Mouse (Mus musculus) lung, postnatal 25 days (tissue): ENCODE results near the gene Slc4a7.

Source experiments
- DNase-seq: peaks from one replicate; pipeline ENCODE4 v3.0.0; 2022; ENCODE audit warnings: low spot score

Slc4a7 gene

DNA sequence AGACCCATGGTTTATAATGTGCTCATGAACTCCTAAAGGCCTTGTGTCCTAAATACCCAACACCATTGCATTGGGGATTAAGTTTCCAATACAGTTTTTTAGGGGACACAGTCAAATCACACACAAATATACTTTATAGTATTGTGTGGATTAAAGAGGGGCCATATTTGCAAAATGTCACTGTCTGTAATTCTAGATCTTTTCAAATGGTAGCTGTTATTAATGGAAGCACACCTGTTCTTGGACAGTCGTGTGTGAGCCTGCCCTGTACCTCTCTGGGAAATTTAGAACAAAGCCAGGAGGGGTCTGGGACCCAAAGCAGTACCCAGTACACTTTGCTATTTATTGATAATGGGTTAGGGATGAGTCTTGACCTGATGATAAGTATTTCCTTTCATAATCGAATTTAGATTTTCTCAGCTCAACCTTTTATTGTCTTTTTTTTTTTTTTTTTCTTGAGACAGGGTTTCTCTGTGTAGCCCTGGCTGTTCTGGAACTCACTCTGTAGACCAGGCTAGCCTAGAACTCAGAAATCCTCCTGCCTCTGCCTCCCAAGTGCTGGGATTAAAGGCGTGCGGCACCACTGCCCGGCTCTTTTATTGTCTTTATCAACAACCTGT is at the start of gene Slc4a7:
TSS of gene Slc4a7 (plus strand) at position 570 of the 620 bp plus-strand sequence.
- no peak for DNase-seq

DNA sequence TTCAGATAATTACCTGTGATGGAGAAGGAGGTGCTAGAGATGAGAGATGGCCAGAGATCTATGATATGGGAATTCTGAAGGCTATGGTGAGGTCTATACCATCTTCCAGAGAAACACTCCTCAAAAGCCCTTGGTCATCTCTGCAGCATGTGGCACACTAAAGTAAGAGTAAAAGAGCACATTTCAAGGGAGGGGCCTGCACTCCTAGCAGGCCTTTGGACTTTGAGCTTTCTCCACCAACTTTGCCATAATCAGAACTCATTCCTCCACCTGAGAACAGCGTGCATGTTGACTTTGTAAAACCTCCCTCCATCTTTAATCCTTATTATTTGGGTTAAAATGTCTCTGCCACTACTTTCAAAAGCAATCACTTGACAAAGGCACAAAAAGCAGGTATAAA is 31.5 kb upstream of the Slc4a7 start:
- no peak for DNase-seq

DNA sequence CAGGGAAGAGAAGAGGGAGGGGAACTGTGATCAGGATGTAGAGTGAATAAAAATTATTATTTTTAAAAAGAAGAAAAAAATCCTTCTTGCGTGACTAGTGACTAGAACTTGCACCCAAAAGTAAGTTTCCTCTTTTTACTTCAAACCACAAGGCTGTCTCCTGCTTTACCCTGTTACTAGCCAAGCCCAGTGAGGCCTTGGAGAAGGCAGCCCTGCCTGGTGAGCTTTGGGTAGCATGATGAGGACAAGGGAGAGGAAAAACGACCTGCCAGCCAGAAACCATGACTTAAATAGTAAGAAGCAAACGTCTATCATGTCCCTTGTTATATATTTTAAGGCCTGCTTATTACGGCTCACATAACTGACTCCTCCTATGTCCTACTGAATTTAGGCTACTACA is 20.5 kb upstream of the Slc4a7 start:
- no peak for DNase-seq

DNA sequence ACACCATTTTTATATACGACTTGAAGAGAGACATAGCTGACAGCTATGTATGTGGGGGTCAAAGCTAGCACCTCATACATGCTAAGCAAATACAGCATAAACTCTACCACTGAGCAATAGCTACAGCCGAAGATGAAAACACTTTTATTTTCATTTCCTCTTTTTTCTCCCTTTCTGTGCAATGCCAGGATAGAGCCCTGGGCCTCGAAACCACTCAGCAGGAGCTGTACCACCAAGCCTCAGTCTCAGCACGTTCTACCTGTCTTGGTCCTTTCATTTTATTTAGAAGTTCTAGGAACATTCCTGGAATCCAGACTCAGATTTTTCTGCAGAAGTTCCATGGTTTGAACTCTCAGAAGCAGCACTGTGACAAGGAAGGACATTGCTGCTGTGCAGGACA is 17.3 kb upstream of the Slc4a7 start:
- DNase-seq = peak; percentile 10

DNA sequence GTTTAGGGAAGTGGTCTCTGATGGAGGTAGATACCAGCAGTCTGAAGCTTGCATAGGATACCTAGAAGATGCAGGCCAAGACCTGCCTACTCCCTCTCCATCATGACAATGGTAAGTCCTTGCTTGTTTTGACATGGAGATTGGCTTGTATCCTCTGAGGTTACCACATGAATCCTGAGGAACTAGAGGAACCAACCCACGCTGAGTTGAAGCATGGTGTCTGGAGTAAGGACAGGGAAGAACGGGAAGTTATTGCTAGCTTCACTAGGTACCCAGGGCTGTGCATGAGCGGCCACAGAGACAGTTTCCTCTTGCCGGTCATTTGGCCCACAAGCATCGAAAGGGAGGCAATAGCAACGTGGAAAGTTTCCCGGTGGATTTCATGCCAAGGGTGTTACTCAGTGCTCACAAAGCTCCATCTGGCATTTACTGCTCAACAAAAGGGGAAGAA is 16.0 kb upstream of the Slc4a7 start:
- DNase-seq = peak; percentile 7

DNA sequence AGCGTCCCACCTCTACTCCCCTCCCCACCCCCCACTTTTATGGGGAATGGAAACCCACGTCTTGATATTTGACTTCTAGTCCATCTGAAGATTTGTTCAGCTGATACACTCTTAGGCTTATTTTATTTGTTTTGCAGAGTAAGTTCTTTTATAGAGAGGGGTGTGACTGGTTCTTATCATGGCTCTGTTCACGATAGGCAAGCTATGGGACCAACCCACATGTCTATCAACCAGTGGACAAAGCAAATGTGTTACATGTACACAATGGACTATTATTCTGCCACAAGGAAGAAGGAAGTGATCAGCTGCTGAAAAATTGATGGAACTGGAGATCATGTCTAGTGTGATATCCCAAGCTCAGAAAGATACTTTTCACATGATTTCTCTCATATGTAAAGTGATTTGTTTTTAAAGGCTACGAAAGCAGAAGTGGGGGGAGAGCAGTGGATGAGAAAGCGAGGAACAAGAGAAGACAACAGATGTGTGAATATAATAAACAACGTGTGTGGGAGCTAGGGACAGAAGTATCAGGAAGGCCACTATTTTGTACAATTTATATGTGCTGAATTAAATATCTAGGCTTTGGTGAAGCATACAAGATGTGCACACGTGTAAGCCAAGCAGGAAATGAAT is 14.7 kb upstream of the Slc4a7 start:
- DNase-seq = no peak

DNA sequence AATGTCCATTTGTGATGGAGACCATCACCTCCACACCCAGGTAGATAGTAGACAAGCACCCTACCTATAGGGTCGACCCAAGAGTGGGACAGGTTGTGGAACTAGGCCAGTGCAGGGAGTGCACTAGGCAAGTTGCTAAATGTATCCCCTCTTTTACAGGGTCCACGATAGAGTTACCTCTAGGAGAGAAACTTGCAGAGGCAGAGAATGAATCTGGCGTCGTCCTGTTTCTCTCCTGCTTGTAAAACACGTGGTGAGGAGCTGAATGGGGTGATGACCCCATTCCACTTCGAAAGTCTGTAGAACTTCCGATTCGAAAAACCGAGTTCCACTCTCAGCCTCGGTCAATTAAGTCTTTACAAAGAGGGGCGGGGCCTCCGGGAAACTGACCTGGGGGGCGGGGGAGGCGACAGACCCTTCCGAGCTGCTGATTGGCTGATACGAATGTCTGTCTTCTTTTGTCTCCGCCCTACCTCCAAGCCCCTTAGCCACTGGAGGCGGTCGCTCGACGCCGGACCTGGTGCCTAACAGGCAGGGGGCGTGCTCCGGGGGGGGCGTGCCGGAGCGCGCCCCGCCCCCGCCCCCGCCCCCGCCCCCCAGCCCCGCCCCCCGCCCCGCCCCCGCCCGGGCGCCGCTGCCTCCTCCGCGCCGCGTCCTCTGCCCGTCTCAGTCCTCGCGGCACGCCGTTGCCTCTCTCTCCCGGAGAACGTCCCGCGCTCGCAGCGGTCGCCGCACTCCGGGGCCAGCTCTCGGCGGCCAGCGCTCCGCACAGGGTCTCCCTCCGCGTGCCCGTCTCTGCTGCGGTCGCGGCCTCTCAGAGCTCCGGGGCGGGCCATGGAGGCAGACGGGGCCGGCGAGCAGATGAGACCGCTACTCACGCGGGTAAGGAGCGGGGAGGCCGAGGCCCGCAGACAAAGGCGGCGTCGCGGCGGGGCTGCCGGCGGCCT is 593 bp downstream of the Slc4a7 start:
- peak; percentile 93 for DNase-seq

DNA sequence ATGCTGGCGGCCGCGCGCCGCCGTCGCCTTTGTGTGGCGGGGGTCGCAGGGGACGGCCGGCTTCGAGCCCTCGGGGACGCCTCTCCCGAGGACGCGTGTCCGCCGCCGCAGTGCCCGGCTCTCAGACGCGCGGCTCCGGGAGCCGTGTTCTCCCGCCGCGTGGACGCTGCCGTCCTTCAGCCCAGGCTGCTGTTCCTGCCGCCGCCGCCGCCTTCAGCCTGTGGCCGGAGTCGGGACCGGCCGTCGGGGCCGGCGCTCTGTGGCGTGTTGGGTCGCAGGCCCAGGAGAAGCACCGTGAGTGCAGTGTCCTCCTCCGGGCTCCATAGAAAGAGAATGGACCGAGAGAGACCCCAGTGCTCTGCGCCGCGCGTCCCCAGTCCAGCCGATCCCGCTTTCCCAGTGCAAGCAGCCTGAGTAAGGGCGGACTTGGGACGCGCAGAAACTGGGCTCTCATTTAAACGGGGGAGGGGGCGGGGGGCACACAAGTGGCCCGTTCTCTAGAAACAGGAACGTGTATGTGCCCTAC is 1.3 kb downstream of the Slc4a7 start:
- DNase-seq = peak; percentile 29

DNA sequence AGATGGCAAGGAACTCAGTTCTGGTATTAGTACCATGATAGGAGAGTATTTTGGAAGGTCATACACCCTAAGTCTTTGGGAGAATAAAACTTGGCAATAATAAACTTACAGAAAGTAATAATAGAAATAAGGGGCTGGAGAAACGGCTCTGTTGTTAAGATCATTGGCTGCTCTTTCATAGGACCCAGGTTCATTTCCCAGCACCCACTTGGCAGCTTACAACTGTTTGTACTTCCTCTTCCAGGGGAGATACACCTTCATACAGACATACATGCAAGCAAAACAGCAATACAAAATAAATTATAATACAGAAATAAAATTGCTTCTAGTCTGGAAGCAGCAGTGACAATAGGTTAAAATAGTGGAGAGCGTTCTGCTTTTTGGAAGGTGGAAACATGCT is 2.6 kb downstream of the Slc4a7 start:
- DNase-seq = no peak

DNA sequence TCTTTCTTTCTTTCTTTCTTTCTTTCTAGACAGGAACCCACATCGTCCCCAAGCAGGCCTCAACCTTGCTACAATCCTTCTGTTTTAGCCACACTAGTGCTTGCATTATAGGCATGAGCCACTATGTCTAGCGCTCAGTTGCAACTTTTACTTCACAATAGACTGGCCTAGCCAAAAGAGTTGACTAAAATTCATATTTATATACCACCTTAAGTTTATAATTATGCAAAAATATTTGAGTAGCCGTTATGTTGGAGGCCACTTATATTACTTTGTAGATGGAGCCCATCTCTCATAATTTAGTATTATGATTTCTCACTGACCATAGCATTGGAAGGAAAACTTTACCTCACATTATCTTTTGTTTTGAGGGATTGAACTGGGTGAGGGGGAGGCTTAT is 3.0 kb downstream of the Slc4a7 start:
- no peak for DNase-seq

DNA sequence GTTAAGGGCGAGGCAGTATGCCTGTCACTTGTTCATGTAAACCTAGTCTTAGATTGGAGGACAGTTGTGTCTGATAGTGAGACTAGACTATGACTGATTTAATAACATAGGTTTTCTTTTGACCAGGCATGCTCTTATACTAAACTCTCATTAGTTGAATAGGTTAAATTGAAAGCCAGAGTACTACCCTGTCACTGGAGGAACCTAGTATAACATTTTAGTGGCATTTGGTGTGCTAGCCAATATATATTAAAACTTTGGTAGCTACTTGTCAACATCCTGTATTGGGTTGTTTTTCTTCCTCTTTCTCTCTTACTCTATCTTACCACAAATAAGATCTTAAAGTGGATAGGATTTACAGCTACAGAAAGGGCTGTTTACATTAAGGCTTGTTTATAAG is 4.3 kb downstream of the Slc4a7 start:
- DNase-seq = no peak

DNA sequence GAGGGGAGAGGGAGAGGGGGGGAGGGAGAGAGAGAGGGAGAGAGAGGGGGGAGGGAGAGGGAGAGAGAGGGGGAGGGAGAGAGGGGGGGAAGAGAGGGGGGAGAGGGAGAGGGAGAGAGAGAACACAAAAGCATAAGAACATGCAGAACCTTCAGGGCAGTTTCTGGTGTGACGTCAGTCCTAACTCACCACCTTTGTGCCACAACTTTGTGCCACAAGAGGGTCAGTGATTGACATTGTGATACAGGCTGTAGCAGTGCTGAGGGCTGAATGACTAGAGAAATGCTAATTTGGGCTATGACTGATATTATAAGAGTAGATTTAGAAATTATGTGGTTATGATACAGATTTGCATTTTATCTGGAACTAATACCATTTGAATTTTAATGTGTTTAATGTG is 5.0 kb downstream of the Slc4a7 start:
- DNase-seq = no peak

DNA sequence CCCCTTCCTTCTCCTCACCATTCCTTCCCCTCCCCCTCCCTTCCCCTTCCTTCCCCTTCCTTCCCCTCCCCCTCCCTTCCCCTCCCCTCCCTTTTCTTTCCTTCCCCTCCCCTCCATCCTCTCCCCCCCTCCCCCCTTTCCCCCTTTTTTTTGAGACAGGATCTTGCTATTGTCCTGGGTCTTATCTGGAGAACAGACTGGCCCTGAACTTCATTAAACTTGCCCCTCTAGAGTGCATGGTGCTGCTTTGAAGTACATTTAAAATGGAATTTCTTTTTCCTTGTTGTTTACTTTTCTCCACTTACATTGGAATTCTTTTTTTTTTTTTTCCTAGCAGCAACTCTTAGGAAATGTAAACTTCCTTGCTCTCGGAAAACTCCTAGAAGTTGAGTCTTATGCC is 6.9 kb downstream of the Slc4a7 start:
- no peak for DNase-seq

DNA sequence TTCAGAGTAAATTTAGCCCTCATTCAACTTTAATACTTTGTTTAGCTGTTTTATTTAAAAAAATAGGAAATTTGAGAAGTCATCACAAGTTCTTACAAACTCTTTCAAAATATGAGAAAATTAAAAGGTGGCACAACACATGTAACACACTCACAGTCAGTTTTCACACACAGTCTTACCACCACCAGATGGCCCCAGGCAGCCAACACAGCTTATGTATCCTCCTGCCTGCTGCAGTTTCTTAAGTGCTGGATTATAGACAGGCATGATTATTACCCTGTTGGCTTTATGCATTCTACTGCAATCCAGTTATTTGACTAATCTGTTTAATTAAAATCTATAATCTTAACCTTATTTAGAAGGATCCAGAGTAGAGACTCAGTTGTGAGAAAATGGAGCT is 12.1 kb downstream of the Slc4a7 start:
- DNase-seq = no peak

DNA sequence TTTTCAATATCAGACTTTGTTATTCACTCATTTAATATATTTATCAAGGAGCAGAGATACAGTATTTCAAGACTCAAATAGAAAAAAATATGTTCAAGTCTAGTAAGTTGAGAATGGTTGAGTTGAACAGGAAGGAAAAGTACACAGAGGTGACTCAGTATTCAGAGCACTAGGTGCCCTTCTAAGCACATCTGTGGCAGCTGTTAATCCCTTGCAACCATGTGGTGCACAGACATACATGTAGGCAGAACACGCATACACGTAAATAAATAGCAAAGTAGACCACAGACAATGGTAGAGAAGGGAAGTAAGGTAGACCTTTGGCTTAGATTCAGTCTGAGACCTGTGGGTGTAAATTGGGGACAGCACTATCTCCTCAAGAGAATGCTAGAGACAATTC is 13.7 kb downstream of the Slc4a7 start:
- no peak for DNase-seq

DNA sequence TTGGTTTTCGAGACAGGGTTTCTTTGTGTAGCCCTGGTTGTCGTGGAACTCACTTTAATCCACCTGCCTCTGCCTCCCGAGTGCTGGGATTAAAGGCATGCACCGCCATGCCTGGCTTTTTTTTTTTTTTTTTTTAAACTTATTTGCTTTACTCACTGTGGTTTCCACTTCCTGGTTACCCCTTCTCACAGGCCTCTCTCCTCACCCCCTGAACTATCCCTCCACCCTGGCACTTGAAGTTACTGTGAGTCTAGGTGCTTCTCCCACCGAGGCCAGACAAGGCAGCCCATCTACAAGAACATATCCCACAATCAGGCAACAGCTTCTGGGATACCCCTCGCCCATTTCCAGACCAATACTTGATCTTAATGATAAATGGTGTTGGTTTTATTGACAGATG is 14.8 kb downstream of the Slc4a7 start:
- no peak for DNase-seq

DNA sequence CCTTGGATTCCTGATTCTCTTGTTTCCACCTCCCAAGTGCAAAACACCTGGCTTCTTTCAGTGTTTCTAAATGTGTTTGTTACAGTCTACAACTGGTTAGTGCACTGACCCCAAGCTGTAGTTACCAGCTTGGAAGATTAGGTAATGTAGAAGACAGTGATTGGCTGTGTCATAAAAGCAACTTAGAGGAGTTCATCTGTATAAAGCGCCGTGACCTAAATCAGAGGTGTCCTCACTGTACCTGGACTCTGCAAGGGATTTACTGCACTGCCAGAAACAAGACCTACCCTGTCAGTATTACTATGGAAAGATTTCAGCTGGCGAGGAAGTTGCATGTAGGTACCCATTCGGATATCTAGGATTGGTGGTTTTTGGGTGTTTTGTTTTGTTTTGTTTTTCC is 16.5 kb downstream of the Slc4a7 start:
- DNase-seq = no peak

DNA sequence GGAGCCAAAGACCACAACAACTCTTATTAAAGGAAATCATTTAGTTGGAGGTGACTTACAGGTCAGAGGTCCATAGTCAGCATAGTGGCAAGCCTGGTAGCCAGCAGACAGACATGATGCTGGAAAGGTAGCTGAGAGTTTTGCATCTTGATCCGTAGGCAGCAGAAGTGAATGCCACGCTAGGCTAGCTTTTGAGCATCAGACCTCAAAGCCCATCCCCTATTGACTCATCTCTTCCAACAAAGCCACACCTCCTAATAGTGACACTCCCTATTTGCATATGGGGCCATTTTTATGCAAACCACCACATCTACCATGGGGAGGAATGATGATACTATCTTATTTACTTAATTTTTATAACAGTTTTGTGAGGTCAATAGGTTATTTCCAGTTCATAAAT is 79.1 kb downstream of the Slc4a7 start:
- DNase-seq = no peak

DNA sequence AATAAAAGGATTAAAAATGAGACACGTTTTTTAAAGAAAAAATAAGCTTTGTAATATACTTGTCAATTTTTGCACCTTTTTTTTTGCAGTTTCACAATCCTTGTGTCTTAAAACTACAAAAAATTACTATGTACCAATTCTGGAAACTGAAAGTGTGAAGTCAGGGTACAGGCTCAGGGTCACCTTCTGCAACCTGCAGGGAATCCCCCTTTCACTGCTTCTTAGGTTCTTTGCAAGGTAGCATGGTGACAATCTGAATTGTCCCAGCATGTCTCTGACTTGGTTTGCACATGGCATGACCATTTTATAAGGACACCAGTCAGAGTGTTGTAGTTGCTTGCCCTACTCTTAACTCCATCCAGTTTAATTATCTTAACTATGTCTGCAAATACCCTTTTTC is 82.1 kb downstream of the Slc4a7 start:
- no peak for DNase-seq

DNA sequence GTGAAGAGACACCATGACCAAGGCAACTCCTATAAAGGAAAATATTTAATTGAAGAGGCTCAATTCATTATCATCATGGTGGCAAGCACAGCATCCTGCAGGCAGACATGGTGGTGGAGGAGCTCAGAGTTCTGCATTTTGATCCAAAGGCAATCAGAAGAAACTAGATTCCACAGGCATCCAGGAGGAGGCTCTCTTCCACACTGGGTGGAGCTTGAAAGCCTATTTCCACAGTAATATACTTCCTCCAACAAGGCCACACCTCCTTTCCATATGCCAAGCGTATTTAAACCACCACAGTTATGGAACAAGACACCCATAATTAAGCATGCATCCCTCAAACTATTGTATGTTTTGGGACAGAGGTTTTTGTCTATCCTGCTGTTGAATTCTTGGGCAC is 84.9 kb downstream of the Slc4a7 start:
- DNase-seq = no peak

DNA sequence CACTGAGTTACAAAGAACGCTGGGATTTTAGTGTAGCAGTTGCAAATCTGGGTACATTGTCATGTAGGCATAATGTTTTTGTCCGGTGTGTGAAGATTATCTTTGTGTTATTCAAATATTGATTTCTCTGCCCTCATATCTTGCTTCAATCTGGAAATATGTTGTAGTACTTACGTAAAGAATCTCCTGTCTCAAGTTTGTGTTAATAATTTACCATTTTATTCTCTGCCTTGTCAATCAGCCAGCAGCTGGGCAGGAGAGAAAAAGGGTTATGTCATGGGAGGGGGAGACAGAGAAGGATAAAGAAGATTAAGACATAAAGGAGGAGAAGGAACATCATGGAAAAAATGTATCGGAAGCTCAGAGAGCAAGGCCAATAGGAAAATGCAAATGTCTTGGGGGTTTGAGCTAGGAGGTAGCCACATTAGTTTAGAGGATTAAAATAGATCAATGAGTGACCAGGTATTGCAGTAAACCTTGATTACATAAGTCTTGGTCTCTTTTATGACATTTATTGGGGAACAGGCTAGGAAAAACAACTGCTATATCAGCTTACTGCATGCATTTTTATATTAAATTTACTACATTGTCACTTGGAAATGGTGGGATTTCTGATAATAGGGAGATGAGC is 87.9 kb downstream of the Slc4a7 start:
- DNase-seq = no peak

DNA sequence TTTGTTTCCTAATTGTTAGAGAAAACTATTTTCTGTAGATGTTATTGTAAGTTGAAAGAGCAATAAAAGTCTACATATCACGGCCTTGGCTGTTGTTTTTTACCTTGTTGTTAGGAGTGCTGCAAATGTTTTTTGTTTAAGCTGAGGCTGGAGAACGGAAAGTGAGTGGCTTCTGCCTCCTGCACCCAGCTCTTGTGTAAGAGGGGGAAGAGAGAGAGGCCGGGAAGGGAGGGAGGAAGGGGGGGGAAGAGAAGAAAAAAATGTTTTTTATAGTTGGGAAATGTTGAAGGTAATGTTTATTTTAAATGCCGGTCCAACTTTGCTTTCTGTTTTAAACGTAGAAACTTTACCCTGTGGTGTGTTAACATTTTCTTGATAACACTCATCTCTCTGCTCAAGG is 97.8 kb downstream of the Slc4a7 start:
- no peak for DNase-seq
